Mouse (Mus musculus) kidney, embryonic 15.5 days (tissue): ENCODE measurements around the gene Vmn1r47. TPM values are rescaled to one million over a fixed set of nuclear protein-coding genes. Genes with fewer than 3 reads are reported as not detected.
"Not testable (repeated sequence)": the region's sequence is repeated elsewhere in the genome, so short reads cannot be mapped to it uniquely, and the experiment has no call there.

ENCODE experiments used
- ATAC-seq: fragments of 200-750 bp; cut with Nextera tagmentation; replicated peaks from 2 replicates; pipeline ENCODE4 v1.8.0; 2017; ENCODE audit warnings: moderate TSS enrichment; ENCODE audit not compliant: low FRiP score
- H3K27ac ChIP-seq: fragments of 300-500 bp; sonication (generic); 2 replicates; pipeline ENCODE4 v1.5.1; 2015; ENCODE audit warnings: mild to moderate bottlenecking, inconsistent platforms
- H3K27me3 ChIP-seq: fragments of 300-500 bp; sonication (generic); 2 replicates; pipeline ENCODE4 v1.6.1; 2015; ENCODE audit warnings: inconsistent platforms
- H3K36me3 ChIP-seq: fragments of 300-500 bp; sonication (generic); 2 replicates; pipeline ENCODE4 v1.6.1; 2015; ENCODE audit warnings: inconsistent platforms
- H3K4me1 ChIP-seq: fragments of 300-500 bp; sonication (generic); 2 replicates; pipeline ENCODE4 v1.6.1; 2015; ENCODE audit warnings: inconsistent platforms
- H3K4me2 ChIP-seq: fragments of 300-500 bp; sonication (generic); 2 replicates; pipeline ENCODE4 v1.6.1; 2015; ENCODE audit warnings: moderate library complexity, mild to moderate bottlenecking, inconsistent platforms
- H3K4me3 ChIP-seq: fragments of 300-500 bp; sonication (generic); replicated peaks from 2 replicates; pipeline ENCODE4 v1.5.1; 2015; ENCODE audit warnings: mild to moderate bottlenecking, inconsistent platforms
- H3K9ac ChIP-seq: fragments of 300-500 bp; sonication (generic); 2 replicates; pipeline ENCODE4 v1.6.1; 2015; ENCODE audit warnings: mild to moderate bottlenecking, inconsistent platforms
- H3K9me3 ChIP-seq: fragments of 300-500 bp; sonication (generic); replicated peaks from 2 replicates; pipeline ENCODE4 v1.6.1; 2016; ENCODE audit warnings: inconsistent platforms
- WGBS: fragments of 180-500 bp; shearing (Covaris S2); methylation state at CpG from one replicate; pipeline ENCODE4 v1.1.7; 2015; ENCODE audit warnings: mixed read lengths; 5-methylcytosine and 5-hydroxymethylcytosine counted together
- polyA plus RNA-seq: library from polyadenylated mRNA; unstranded; fragments of >200 nt; fragmentation: Nextera tagmentation; extraction: Ambion mirVana; gene quantifications from 2 replicates; pipeline ENCODE4 v1.2.1, GENCODE M21; 2015

Gene Vmn1r47
- not detected in 2 replicates for polyA plus RNA-seq

GRCm38 (mm10) chr6:90015847-90016246 lies at the start of gene Vmn1r47:
Vmn1r47 (plus strand) TSS chr6:90016147.
- 90% methylated on average over 1 of the region's 1 CpGs for WGBS

GRCm38 (mm10) chr6:89966341-89966740 lies 49.6 kb upstream of the Vmn1r47 start:
- no peak for ATAC-seq
- H3K4me1 ChIP-seq: no peaks in the 10 kb centered on the region
- H3K27me3 ChIP-seq: no peaks in the 10 kb centered on the region

More at GRCm38 (mm10) chr6:90015847-90016246, at the start of gene Vmn1r47:
- H3K36me3 ChIP-seq, H3K9ac ChIP-seq, H3K27me3 ChIP-seq, H3K4me2 ChIP-seq, H3K27ac ChIP-seq, H3K4me3 ChIP-seq, H3K9me3 ChIP-seq, ATAC-seq, H3K4me1 ChIP-seq: not testable (repeated sequence)

GRCm38 (mm10) chr6:89969013-89969412 lies 46.9 kb upstream of the Vmn1r47 start, which contains the start of gene Vmn1r46:
Vmn1r46 (plus strand) TSS chr6:89969313.
- no peak within 1 kb of the TSS for H3K4me2 ChIP-seq
- WGBS: 64% methylated on average over 2 of the region's 2 CpGs
- H3K9ac ChIP-seq: no peak within 1 kb of the TSS

More at GRCm38 (mm10) chr6:89966341-89966740, 49.6 kb upstream of the Vmn1r47 start:
- Histone ChIP-seq H3K9ac (no peak overlapping the region), H3K36me3 (no peaks in the 10 kb centered on the region), H3K4me3 (no peak overlapping the region), H3K9me3 (no peaks in the 10 kb centered on the region), H3K4me2 (no peak overlapping the region), H3K27ac (no peak overlapping the region)

GRCm38 (mm10) chr6:89985989-89986388 lies 30.0 kb upstream of the Vmn1r47 start:
- WGBS: 27% methylated on average over 1 of the region's 1 CpGs
- Histone ChIP-seq H3K27ac (no peak overlapping the region), H3K36me3 (no peaks in the 10 kb centered on the region), H3K27me3 (no peaks in the 10 kb centered on the region), H3K9me3 (no peaks in the 10 kb centered on the region), H3K9ac (no peak overlapping the region), H3K4me3 (no peak overlapping the region), H3K4me1 (no peaks in the 10 kb centered on the region), H3K4me2 (no peak overlapping the region)
- no peak for ATAC-seq

More at GRCm38 (mm10) chr6:89969013-89969412, 46.9 kb upstream of the Vmn1r47 start, which contains the start of gene Vmn1r46:
- no peaks in the 10 kb centered on the region for H3K27me3 ChIP-seq
- no peak within 1 kb of the TSS for H3K27ac ChIP-seq
- no peak within 1 kb of the TSS for H3K4me3 ChIP-seq
- H3K9me3 ChIP-seq: no peaks in the 10 kb centered on the region
- no peaks in the 10 kb centered on the region for H3K36me3 ChIP-seq
- ATAC-seq: no peak
- H3K4me1 ChIP-seq: no peaks in the 10 kb centered on the region

- not testable (repeated sequence) for H3K4me2 ChIP-seq, H3K4me3 ChIP-seq, H3K27ac ChIP-seq, ATAC-seq, H3K9me3 ChIP-seq, H3K4me1 ChIP-seq, H3K36me3 ChIP-seq, H3K27me3 ChIP-seq, H3K9ac ChIP-seq
- no CpG with 5 or more reads among the region's 2 CpGs for WGBS
These were observed 20.8 kb downstream of the Vmn1r47 start, which contains the start of gene Vmn1r48 for GRCm38 (mm10) chr6:90036741-90037140. Vmn1r48 (minus strand) TSS chr6:90036841.

Other genes starting within 250 kb of the Vmn1r47 start
- not detected in 2 replicates for gene Vmn1r42, start 139.7 kb upstream of the Vmn1r47 start, polyA plus RNA-seq
- gene Vmn1r43, start 139.7 kb upstream of the Vmn1r47 start, polyA plus RNA-seq: not detected in 2 replicates
- gene Vmn1r44, start 132.5 kb upstream of the Vmn1r47 start, polyA plus RNA-seq: not detected in 2 replicates
- gene Vmn1r45, start 75.5 kb upstream of the Vmn1r47 start, polyA plus RNA-seq: not detected in 2 replicates
- gene Vmn1r46, start 46.8 kb upstream of the Vmn1r47 start, polyA plus RNA-seq: not detected in 2 replicates
- gene Vmn1r48, start 20.7 kb downstream of the Vmn1r47 start, polyA plus RNA-seq: not detected in 2 replicates
- not detected in 2 replicates for gene Vmn1r49, start 62.4 kb downstream of the Vmn1r47 start, polyA plus RNA-seq
- gene Vmn1r50, start 85.3 kb downstream of the Vmn1r47 start, polyA plus RNA-seq: not detected in 2 replicates
- gene Vmn1r51, start 106.4 kb downstream of the Vmn1r47 start, polyA plus RNA-seq: not detected in 2 replicates
- not detected in 2 replicates for gene Vmn1r52, start 158.7 kb downstream of the Vmn1r47 start, polyA plus RNA-seq
- not detected in 2 replicates for gene V1ra8, start 186.6 kb downstream of the Vmn1r47 start, polyA plus RNA-seq
- not detected in 2 replicates for gene Vmn1r53, start 208.3 kb downstream of the Vmn1r47 start, polyA plus RNA-seq
- not detected in 2 replicates for gene Vmn1r54, start 230.2 kb downstream of the Vmn1r47 start, polyA plus RNA-seq